Comparison of ENCODE assay signal across 9 mouse cellular contexts in genomic region chr10:80374063-80374462, GRCm38 (mm10). TPM values are rescaled to one million over a fixed set of nuclear protein-coding genes. Genes with fewer than 3 reads are reported as not detected.
DNase-seq lines count a peak whose midpoint lies in the region; ATAC-seq and TF ChIP-seq lines count a peak whose summit lies in the region.
"Had no signal": no experiment of that assay in that cellular context is flagged by ENCODE, and none has a peak within 500 bp of the region (broad histone marks: within the 10 kb centered on the region; RNA-seq: fewer than 3 reads in every experiment).

No protein-coding gene starts in this region.

- no peak; the same call in 1 of the 2 replicates for ATAC-seq in heart, postnatal 0 days (ENCODE audit: insufficient read depth, low read depth)
- no peak for ATAC-seq in heart, embryonic 12.5 days (ENCODE audit: insufficient number of reproducible peaks, low FRiP score)
- peak; percentile 58; the same call in 1 of the 2 replicates for ATAC-seq in megakaryocyte-erythroid progenitor cell, adult 5-6 weeks (replicated peaks; ENCODE audit: low FRiP score, low TSS enrichment, poor library complexity, severe bottlenecking)

- TF ChIP-seq CTCF in heart, postnatal 0 days (IDR thresholded peaks at IDR 0.05; ENCODE audit: low read depth) = peak; percentile 62
- peak; percentile 40 for TF ChIP-seq CTCF in C2C12 (IDR thresholded peaks at IDR 0.05; ENCODE audit: control insufficient read depth, insufficient read depth, insufficient read length)
- peak; percentile 53; the same call in 1 of the 2 replicates for TF ChIP-seq CTCF in embryonic fibroblast, embryonic 13.5 days (IDR thresholded peaks at IDR 0.05; ENCODE audit: borderline replicate concordance, insufficient read depth, low read length)

- no peak overlapping the region for H3K4me2 ChIP-seq in heart, postnatal 0 days (ENCODE audit: low read depth, low read length)
- no peak overlapping the region for H3K4me2 ChIP-seq in heart, embryonic 12.5 days
- H3K4me2 ChIP-seq: limb, embryonic 12.5 days had no signal

- H3ac ChIP-seq in C2C12 (ENCODE audit: control insufficient read depth, insufficient read length, low read depth) = no peak overlapping the region

- no peak overlapping the region for H3K9ac ChIP-seq in heart, postnatal 0 days (replicated peaks; ENCODE audit: low read depth, low read length)
- no peak overlapping the region for H3K9ac ChIP-seq in heart, embryonic 12.5 days
- H3K9ac ChIP-seq: limb, embryonic 12.5 days had no signal

- H3K79me3 ChIP-seq in C2C12 (ENCODE audit: low read depth) = no peaks in the 10 kb centered on the region

- no peaks in the 10 kb centered on the region for H3K79me2 ChIP-seq in C2C12 (ENCODE audit: control insufficient read depth, insufficient read depth)

- 0 out of 2 replicates have a peak, but pooled peaks cover 5% of the 10 kb centered on the region for H3K27me3 ChIP-seq in heart, postnatal 0 days (ENCODE audit: control insufficient read depth, insufficient read depth, low read length)
- H3K27me3 ChIP-seq in heart, embryonic 12.5 days (replicated peaks) = peaks cover 20% of the 10 kb centered on the region
- no peaks in the 10 kb centered on the region for H3K27me3 ChIP-seq in C2C12 (ENCODE audit: control insufficient read depth, insufficient read depth, insufficient read length)
- H3K27me3 ChIP-seq: limb, embryonic 12.5 days had no signal

- no peak overlapping the region for H3K4me3 ChIP-seq in heart, postnatal 0 days (ENCODE audit: low read depth, low read length)
- H3K4me3 ChIP-seq in heart, embryonic 12.5 days = no peak overlapping the region
- H3K4me3 ChIP-seq in C2C12 (ENCODE audit: insufficient read depth, poor library complexity, severe bottlenecking) = no peak overlapping the region
- H3K4me3 ChIP-seq in embryonic fibroblast, embryonic 13.5 days (ENCODE audit: insufficient read depth, low read length) = no peak overlapping the region
- H3K4me3 ChIP-seq: limb, embryonic 12.5 days had no signal

- no peaks in the 10 kb centered on the region for H3K9me3 ChIP-seq in heart, postnatal 0 days (replicated peaks; ENCODE audit: control insufficient read depth, low read length)
- H3K9me3 ChIP-seq in heart, embryonic 12.5 days (replicated peaks) = no peaks in the 10 kb centered on the region
- H3K9me3 ChIP-seq: limb, embryonic 12.5 days had no signal

- TF ChIP-seq POLR2A in embryonic fibroblast, embryonic 13.5 days (IDR thresholded peaks at IDR 0.05; ENCODE audit: low read depth, low read length) = no peak

- no peaks in the 10 kb centered on the region for H3K4me1 ChIP-seq in heart, postnatal 0 days (ENCODE audit: control insufficient read depth, insufficient read depth)
- H3K4me1 ChIP-seq in heart, embryonic 12.5 days (replicated peaks) = peaks cover 3% of the 10 kb centered on the region; the same call in 1 of the 2 replicates
- H3K4me1 ChIP-seq in embryonic fibroblast, embryonic 13.5 days (ENCODE audit: control insufficient read depth, insufficient read depth, low read length) = no peaks in the 10 kb centered on the region

- DNase-seq in heart, postnatal 0 days (ENCODE audit: low spot score) = no peak
- DNase-seq in adrenal gland, postnatal 36 days = peak; percentile 82 to 83
- DNase-seq in layer of hippocampus, postnatal 25 days (ENCODE audit: extremely low spot score in 1 of 2, low spot score in 1 of 2) = peak; percentile 44 to 81
- peak; percentile 69 to 77 for DNase-seq in urinary bladder, postnatal 36 days (ENCODE audit: low spot score in 2 of 2)

- no peak for TF ChIP-seq EP300 in heart, postnatal 0 days (IDR thresholded peaks at IDR 0.05; ENCODE audit: low read depth)

- WGBS in heart, postnatal 0 days = 20% methylated on average over 6 of the region's 6 CpGs
- WGBS in heart, embryonic 12.5 days = 14% methylated on average over 6 of the region's 6 CpGs

- no peak overlapping the region for H3K27ac ChIP-seq in heart, postnatal 0 days (ENCODE audit: low read depth)
- H3K27ac ChIP-seq in heart, embryonic 12.5 days (ENCODE audit: poor library complexity, severe bottlenecking) = no peak overlapping the region
- H3K27ac ChIP-seq in embryonic fibroblast, embryonic 13.5 days (ENCODE audit: insufficient read depth, low read length) = no peak overlapping the region
- H3K27ac ChIP-seq: limb, embryonic 12.5 days had no signal

- no peaks in the 10 kb centered on the region for H3K36me3 ChIP-seq in heart, postnatal 0 days (replicated peaks; ENCODE audit: control insufficient read depth, insufficient read depth, low read length)
- H3K36me3 ChIP-seq in heart, embryonic 12.5 days = no peaks in the 10 kb centered on the region
- no peaks in the 10 kb centered on the region for H3K36me3 ChIP-seq in C2C12 (ENCODE audit: control insufficient read depth, insufficient read depth)
- H3K36me3 ChIP-seq: limb, embryonic 12.5 days had no signal

TF ChIP-seq in C2C12, 6 proteins besides CTCF, POLR2A, EP300 and RAD21:
- TF ChIP-seq CEBPB (IDR thresholded peaks at IDR 0.05; ENCODE audit: low read depth) (no peak), MYOG (IDR thresholded peaks at IDR 0.05; ENCODE audit: control insufficient read depth, extremely low read depth, insufficient read length) (no peak)

RNA-seq across cellular contexts. Expression of gene Mex3d, which starts 13.4 kb away (rescaled TPM):
- 20.0 and 26.4 TPM in 2 replicates for total RNA-seq in heart, postnatal 0 days (2014; rRNA removed; ENCODE audit: low replicate concordance)
- 2.2 and 2.9 TPM in 2 replicates for polyA plus RNA-seq in heart, postnatal 0 days (2015; fragmentation: Nextera tagmentation; extraction: Ambion mirVana)
- 6.1 and 6.2 TPM in 2 replicates for polyA plus RNA-seq in heart, embryonic 12.5 days (2016; fragmentation: Nextera tagmentation; extraction: Ambion mirVana)
- 37.4 TPM for polyA plus RNA-seq in C2C12 (2012; fragmentation: generic; extraction: Trizol)
- 10 to 100 TPM; 22.4 to 29.9 TPM for total RNA-seq in adrenal gland, postnatal 36 days (2021)
- polyA plus RNA-seq in embryonic fibroblast, embryonic 13.5 days (2011; ENCODE audit: insufficient read length, low read depth, missing spikeins) = 39.1 and 40.4 TPM in 2 replicates
- total RNA-seq in layer of hippocampus, postnatal 25 days (2021) = 10 to 100 TPM; 18.9 to 19.3 TPM
- total RNA-seq in megakaryocyte-erythroid progenitor cell, adult 5-6 weeks (2014; fragmentation: Nextera tagmentation) = 8.0 and 9.1 TPM in 2 replicates
- total RNA-seq in megakaryocyte-erythroid progenitor cell, adult 5-6 weeks (2017) = 13.0 and 14.7 TPM in 2 replicates

RNA-seq across cellular contexts. Expression of gene Plk5, which starts 17.8 kb away (rescaled TPM):
- total RNA-seq in heart, postnatal 0 days (2014; rRNA removed; ENCODE audit: low replicate concordance) = 1.7 TPM in 1 of 2 replicates, not detected in the other
- 0.05 TPM in 2 replicates for polyA plus RNA-seq in heart, postnatal 0 days (2015; fragmentation: Nextera tagmentation; extraction: Ambion mirVana)
- polyA plus RNA-seq in heart, embryonic 12.5 days (2016; fragmentation: Nextera tagmentation; extraction: Ambion mirVana) = not detected in 2 replicates
- not detected for polyA plus RNA-seq in C2C12 (2012; fragmentation: generic; extraction: Trizol)
- under 1 TPM in 1 of 2 experiments, not detected in 1; 0.26 TPM for total RNA-seq in adrenal gland, postnatal 36 days (2021)
- polyA plus RNA-seq in embryonic fibroblast, embryonic 13.5 days (2011; ENCODE audit: insufficient read length, low read depth, missing spikeins) = not detected in 2 replicates
- total RNA-seq in layer of hippocampus, postnatal 25 days (2021) = 10 to 100 TPM; 14.6 to 16.9 TPM
- 0.79 TPM in 1 of 2 replicates, not detected in the other for total RNA-seq in megakaryocyte-erythroid progenitor cell, adult 5-6 weeks (2014; fragmentation: Nextera tagmentation)
- not detected in 2 replicates for total RNA-seq in megakaryocyte-erythroid progenitor cell, adult 5-6 weeks (2017)

RNA-seq across cellular contexts. Expression of gene Mbd3, which starts 25.3 kb away (rescaled TPM):
- total RNA-seq in heart, postnatal 0 days (2014; rRNA removed; ENCODE audit: low replicate concordance) = 35.1 and 35.3 TPM in 2 replicates
- polyA plus RNA-seq in heart, postnatal 0 days (2015; fragmentation: Nextera tagmentation; extraction: Ambion mirVana) = 75.6 and 78.0 TPM in 2 replicates
- polyA plus RNA-seq in heart, embryonic 12.5 days (2016; fragmentation: Nextera tagmentation; extraction: Ambion mirVana) = 176 and 181 TPM in 2 replicates
- polyA plus RNA-seq in C2C12 (2012; fragmentation: generic; extraction: Trizol) = 326 TPM
- total RNA-seq in adrenal gland, postnatal 36 days (2021) = 100 to 1,000 TPM; 140 to 148 TPM
- polyA plus RNA-seq in embryonic fibroblast, embryonic 13.5 days (2011; ENCODE audit: insufficient read length, low read depth, missing spikeins) = 83.3 and 99.1 TPM in 2 replicates
- 100 to 1,000 TPM; 138 to 159 TPM for total RNA-seq in layer of hippocampus, postnatal 25 days (2021)
- total RNA-seq in megakaryocyte-erythroid progenitor cell, adult 5-6 weeks (2014; fragmentation: Nextera tagmentation) = 105 and 113 TPM in 2 replicates
- total RNA-seq in megakaryocyte-erythroid progenitor cell, adult 5-6 weeks (2017) = 80.0 and 93.8 TPM in 2 replicates

RNA-seq across cellular contexts. Expression of gene Adamtsl5, which starts 25.9 kb away (rescaled TPM):
- total RNA-seq in heart, postnatal 0 days (2014; rRNA removed; ENCODE audit: low replicate concordance) = 18.5 and 34.6 TPM in 2 replicates
- polyA plus RNA-seq in heart, postnatal 0 days (2015; fragmentation: Nextera tagmentation; extraction: Ambion mirVana) = 12.6 and 14.6 TPM in 2 replicates
- polyA plus RNA-seq in heart, embryonic 12.5 days (2016; fragmentation: Nextera tagmentation; extraction: Ambion mirVana) = 5.3 and 6.7 TPM in 2 replicates
- 18.3 TPM for polyA plus RNA-seq in C2C12 (2012; fragmentation: generic; extraction: Trizol)
- total RNA-seq in adrenal gland, postnatal 36 days (2021) = 1 to 10 TPM; 7.3 to 7.7 TPM
- polyA plus RNA-seq in embryonic fibroblast, embryonic 13.5 days (2011; ENCODE audit: insufficient read length, low read depth, missing spikeins) = 22.9 and 30.1 TPM in 2 replicates
- total RNA-seq in layer of hippocampus, postnatal 25 days (2021) = 1 to 10 TPM; 3.8 to 5.5 TPM
- total RNA-seq in megakaryocyte-erythroid progenitor cell, adult 5-6 weeks (2014; fragmentation: Nextera tagmentation) = 1.5 and 3.3 TPM in 2 replicates
- total RNA-seq in megakaryocyte-erythroid progenitor cell, adult 5-6 weeks (2017) = 0.30 and 2.3 TPM in 2 replicates

RNA-seq across cellular contexts. Expression of gene Uqcr11, which starts 32.6 kb away (rescaled TPM):
- total RNA-seq in heart, postnatal 0 days (2014; rRNA removed; ENCODE audit: low replicate concordance) = 1,589 and 2,020 TPM in 2 replicates
- 3,128 and 3,343 TPM in 2 replicates for polyA plus RNA-seq in heart, postnatal 0 days (2015; fragmentation: Nextera tagmentation; extraction: Ambion mirVana)
- 951 and 1,026 TPM in 2 replicates for polyA plus RNA-seq in heart, embryonic 12.5 days (2016; fragmentation: Nextera tagmentation; extraction: Ambion mirVana)
- polyA plus RNA-seq in C2C12 (2012; fragmentation: generic; extraction: Trizol) = 1,025 TPM
- total RNA-seq in adrenal gland, postnatal 36 days (2021) = 100 to 1,000 TPM; 876 to 886 TPM
- 182 and 231 TPM in 2 replicates for polyA plus RNA-seq in embryonic fibroblast, embryonic 13.5 days (2011; ENCODE audit: insufficient read length, low read depth, missing spikeins)
- 100 to 1,000 TPM; 520 to 551 TPM for total RNA-seq in layer of hippocampus, postnatal 25 days (2021)
- total RNA-seq in megakaryocyte-erythroid progenitor cell, adult 5-6 weeks (2014; fragmentation: Nextera tagmentation) = 485 and 702 TPM in 2 replicates
- 241 and 254 TPM in 2 replicates for total RNA-seq in megakaryocyte-erythroid progenitor cell, adult 5-6 weeks (2017)
